Mouse (Mus musculus): Measurements from ENCODE around the gene Esrp2.

DNA sequence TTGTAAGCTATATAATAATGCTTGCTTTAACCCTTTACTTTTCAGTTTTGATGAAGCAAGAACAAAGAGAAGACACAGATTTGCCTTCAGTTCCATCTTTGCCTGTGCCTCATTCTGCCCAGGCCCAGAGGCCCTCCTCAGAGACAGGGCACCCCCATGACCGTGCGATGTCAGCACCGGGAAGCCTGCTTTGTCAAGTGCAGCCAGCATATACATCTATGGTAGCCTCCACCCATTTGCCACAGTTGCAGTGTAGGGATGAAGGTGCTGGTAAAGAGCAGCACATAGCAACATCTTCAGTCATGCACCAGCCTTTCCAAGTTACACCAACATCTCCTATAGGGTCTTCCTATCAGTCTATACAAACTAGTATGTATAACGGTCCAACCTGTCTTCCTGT lies 28.7 kb downstream of the Esrp2 start:
- TF ChIP-seq POLR2A (IDR thresholded peaks at IDR 0.05; ENCODE audit: extremely low read depth, insufficient read depth, low read length) (no peak), CTCF (IDR thresholded peaks at IDR 0.05; ENCODE audit: extremely low read depth, insufficient read depth, low read length) (no peak)

All from cortical plate, adult 2 months (tissue).